In genomic region chr4:133297801-133298238, GRCm38 (mm10) we compare ENCODE assay signal across 8 mouse cellular contexts. TPM values are rescaled to one million over a fixed set of nuclear protein-coding genes. Genes with fewer than 3 reads are reported as not detected.
DNase-seq lines count a peak whose midpoint lies in the region; ATAC-seq and TF ChIP-seq lines count a peak whose summit lies in the region.

No protein-coding gene starts in this region.

- intact Hi-C loops in heart, adult 2 months (cut with DNase I) = loop anchor here (1.0 kb wide), 3 partner anchors 65 to 289 kb away; no protein-coding TSS in a partner anchor

- H3K4me1 ChIP-seq in embryonic facial prominence, embryonic 13.5 days = peaks cover 22% of the 10 kb centered on the region
- no peaks in the 10 kb centered on the region for H3K4me1 ChIP-seq in heart, adult 2 months (ENCODE audit: control insufficient read depth, insufficient read depth, low read length)
- H3K4me1 ChIP-seq in kidney, adult 2 months (ENCODE audit: control insufficient read depth, insufficient read depth, low read length) = no peaks in the 10 kb centered on the region
- peaks cover 33% of the 10 kb centered on the region for H3K4me1 ChIP-seq in limb, embryonic 13.5 days
- no peaks in the 10 kb centered on the region for H3K4me1 ChIP-seq in midbrain, postnatal 0 days (ENCODE audit: insufficient read depth, low read length)

- peak; percentile 87 for TF ChIP-seq EP300 in heart, adult 2 months (IDR thresholded peaks at IDR 0.05; ENCODE audit: insufficient read depth, low read depth, low read length)

- peaks cover 78% of the 10 kb centered on the region for H3K36me3 ChIP-seq in embryonic facial prominence, embryonic 13.5 days
- H3K36me3 ChIP-seq in heart, adult 2 months (ENCODE audit: control insufficient read depth, insufficient read depth, low read length) = no peaks in the 10 kb centered on the region
- H3K36me3 ChIP-seq in kidney, adult 2 months (ENCODE audit: control insufficient read depth, insufficient read depth, low read length) = peaks cover 4% of the 10 kb centered on the region
- peaks cover 87% of the 10 kb centered on the region for H3K36me3 ChIP-seq in limb, embryonic 13.5 days
- peaks cover 39% of the 10 kb centered on the region for H3K36me3 ChIP-seq in midbrain, postnatal 0 days (ENCODE audit: insufficient read depth, low read length)

- ATAC-seq in embryonic facial prominence, embryonic 13.5 days (ENCODE audit: insufficient number of reproducible peaks, insufficient read depth, low FRiP score, low TSS enrichment, low read depth) = 0 out of 2 replicates have a peak, but pooled peaks have one; percentile 53
- ATAC-seq in limb, embryonic 13.5 days (ENCODE audit: low FRiP score, low read depth) = peak; percentile 90
- ATAC-seq in midbrain, postnatal 0 days (ENCODE audit: low FRiP score) = peak; percentile 71

- no peaks in the 10 kb centered on the region for H3K79me2 ChIP-seq in heart, adult 2 months (replicated peaks; ENCODE audit: control insufficient read depth, insufficient read depth, low read length)

- TF ChIP-seq CTCF in heart, adult 2 months (IDR thresholded peaks at IDR 0.05) = peak; percentile 100; the same call in 1 of the 2 replicates
- TF ChIP-seq CTCF in kidney, adult 2 months (conservative IDR thresholded peaks at IDR 0.05; ENCODE audit: insufficient read depth, insufficient read length, low read depth, low read length) = peak; percentile 94
- TF ChIP-seq CTCF in midbrain, postnatal 0 days (IDR thresholded peaks at IDR 0.05) = peak; percentile 96

- 0 out of 2 replicates have a peak overlapping the region, but pooled peaks have one; percentile 12 for H3K27ac ChIP-seq in embryonic facial prominence, embryonic 13.5 days
- no peak overlapping the region for H3K27ac ChIP-seq in heart, adult 2 months
- H3K27ac ChIP-seq in kidney, adult 2 months (ENCODE audit: insufficient read depth, low read depth, low read length) = no peak overlapping the region
- no peak overlapping the region for H3K27ac ChIP-seq in limb, embryonic 13.5 days
- H3K27ac ChIP-seq in midbrain, postnatal 0 days (ENCODE audit: low read depth, low read length) = peak overlapping the region; percentile 18; the same call in 1 of the 2 replicates

- WGBS in embryonic facial prominence, embryonic 13.5 days = 0% methylated on average over 5 of the region's 5 CpGs
- 3% methylated on average over 5 of the region's 5 CpGs for WGBS in heart, adult 2 months
- WGBS in kidney, adult 2 months = 5% methylated on average over 5 of the region's 5 CpGs
- WGBS in limb, embryonic 13.5 days = 3% methylated on average over 5 of the region's 5 CpGs
- 0% methylated on average over 5 of the region's 5 CpGs for WGBS in midbrain, postnatal 0 days

- TF ChIP-seq POLR2A in heart, adult 2 months (IDR thresholded peaks at IDR 0.05; ENCODE audit: insufficient read depth, low read depth, low read length) = no peak
- TF ChIP-seq POLR2A in kidney, adult 2 months (IDR thresholded peaks at IDR 0.05; ENCODE audit: low read depth, low read length) = no peak

- no peaks in the 10 kb centered on the region for H3K27me3 ChIP-seq in embryonic facial prominence, embryonic 13.5 days
- no peaks in the 10 kb centered on the region for H3K27me3 ChIP-seq in heart, adult 2 months (ENCODE audit: control insufficient read depth, insufficient read depth, low read length)
- no peaks in the 10 kb centered on the region for H3K27me3 ChIP-seq in kidney, adult 2 months (replicated peaks; ENCODE audit: control insufficient read depth, insufficient read depth, low read length)
- no peaks in the 10 kb centered on the region for H3K27me3 ChIP-seq in limb, embryonic 13.5 days
- no peaks in the 10 kb centered on the region for H3K27me3 ChIP-seq in midbrain, postnatal 0 days (ENCODE audit: insufficient read depth, low read length)

- no peak overlapping the region for H3K4me2 ChIP-seq in embryonic facial prominence, embryonic 13.5 days
- H3K4me2 ChIP-seq in limb, embryonic 13.5 days (replicated peaks) = no peak overlapping the region
- no peak overlapping the region for H3K4me2 ChIP-seq in midbrain, postnatal 0 days (ENCODE audit: low read depth, low read length, poor library complexity, severe bottlenecking)

- peak; percentile 74 for DNase-seq in 3T3-L1 (ENCODE audit: low read depth, low spot score)
- DNase-seq in adrenal gland, postnatal 25 days = peak; percentile 84
- DNase-seq in heart, adult 2 months = peak; percentile 80 to 86
- DNase-seq in kidney, adult 2 months = peak; percentile 74
- DNase-seq in midbrain, postnatal 0 days (ENCODE audit: low spot score) = peak; percentile 95
- DNase-seq in spleen, postnatal 10 days (ENCODE audit: low spot score in 2 of 2) = peak; percentile 68 to 82

- no peaks in the 10 kb centered on the region for H3K9me3 ChIP-seq in embryonic facial prominence, embryonic 13.5 days
- H3K9me3 ChIP-seq in limb, embryonic 13.5 days = no peaks in the 10 kb centered on the region
- no peaks in the 10 kb centered on the region for H3K9me3 ChIP-seq in midbrain, postnatal 0 days (ENCODE audit: low read length)

- H3K9ac ChIP-seq in embryonic facial prominence, embryonic 13.5 days = peak overlapping the region; percentile 47; the same call in 1 of the 2 replicates
- no peak overlapping the region for H3K9ac ChIP-seq in heart, adult 2 months (ENCODE audit: low read depth, low read length)
- peak overlapping the region; percentile 53; the same call in 1 of the 2 replicates for H3K9ac ChIP-seq in limb, embryonic 13.5 days
- H3K9ac ChIP-seq in midbrain, postnatal 0 days (replicated peaks; ENCODE audit: low read length, poor library complexity, severe bottlenecking) = no peak overlapping the region

- H3K4me3 ChIP-seq in embryonic facial prominence, embryonic 13.5 days = no peak overlapping the region
- no peak overlapping the region for H3K4me3 ChIP-seq in heart, adult 2 months
- H3K4me3 ChIP-seq in kidney, adult 2 months (ENCODE audit: insufficient read depth, low read depth, low read length) = no peak overlapping the region
- H3K4me3 ChIP-seq in limb, embryonic 13.5 days = no peak overlapping the region
- no peak overlapping the region for H3K4me3 ChIP-seq in midbrain, postnatal 0 days (ENCODE audit: low read depth, low read length)

RNA-seq across cellular contexts. Expression of gene Tmem222, which starts 20.2 kb away (rescaled TPM):
- total RNA-seq in adrenal gland, postnatal 25 days (2021) = 60.2 and 73.3 TPM in 2 replicates
- polyA plus RNA-seq in embryonic facial prominence, embryonic 13.5 days (2015; fragmentation: Nextera tagmentation; extraction: Ambion mirVana) = 84.4 and 89.9 TPM in 2 replicates
- total RNA-seq in heart, adult 2 months (2021) = 10 to 100 TPM; 31.9 to 33.9 TPM
- 48.3 and 72.9 TPM in 2 replicates for polyA plus RNA-seq in heart, adult 2 months (2012; rRNA removed)
- polyA plus RNA-seq in kidney, adult 2 months (2012; rRNA removed) = 70.6 and 80.4 TPM in 2 replicates
- polyA plus RNA-seq in limb, embryonic 13.5 days (2015; fragmentation: Nextera tagmentation; extraction: Ambion mirVana) = 84.0 and 86.8 TPM in 2 replicates
- 129 and 130 TPM in 2 replicates for total RNA-seq in midbrain, postnatal 0 days (2014; rRNA removed)
- 138 and 143 TPM in 2 replicates for polyA plus RNA-seq in midbrain, postnatal 0 days (2015; fragmentation: Nextera tagmentation; extraction: Ambion mirVana)

RNA-seq across cellular contexts. Expression of gene Sytl1, which starts 34.9 kb away (rescaled TPM):
- total RNA-seq in adrenal gland, postnatal 25 days (2021) = 1.9 and 2.0 TPM in 2 replicates
- 6.6 and 8.2 TPM in 2 replicates for polyA plus RNA-seq in embryonic facial prominence, embryonic 13.5 days (2015; fragmentation: Nextera tagmentation; extraction: Ambion mirVana)
- total RNA-seq in heart, adult 2 months (2021) = under 1 TPM; 0.29 to 0.61 TPM
- 0.53 and 0.80 TPM in 2 replicates for polyA plus RNA-seq in heart, adult 2 months (2012; rRNA removed)
- polyA plus RNA-seq in kidney, adult 2 months (2012; rRNA removed) = 5.9 TPM in 2 replicates
- 5.5 and 5.6 TPM in 2 replicates for polyA plus RNA-seq in limb, embryonic 13.5 days (2015; fragmentation: Nextera tagmentation; extraction: Ambion mirVana)
- 1.6 TPM in 1 of 2 replicates, not detected in the other for total RNA-seq in midbrain, postnatal 0 days (2014; rRNA removed)
- 0.21 and 0.26 TPM in 2 replicates for polyA plus RNA-seq in midbrain, postnatal 0 days (2015; fragmentation: Nextera tagmentation; extraction: Ambion mirVana)

RNA-seq across cellular contexts. Expression of gene Wdtc1, which starts 55.5 kb away (rescaled TPM):
- 46.7 and 60.7 TPM in 2 replicates for total RNA-seq in adrenal gland, postnatal 25 days (2021)
- polyA plus RNA-seq in embryonic facial prominence, embryonic 13.5 days (2015; fragmentation: Nextera tagmentation; extraction: Ambion mirVana) = 13.9 and 14.3 TPM in 2 replicates
- total RNA-seq in heart, adult 2 months (2021) = 10 to 100 TPM; 73.6 to 96.1 TPM
- 61.8 and 65.1 TPM in 2 replicates for polyA plus RNA-seq in heart, adult 2 months (2012; rRNA removed)
- polyA plus RNA-seq in kidney, adult 2 months (2012; rRNA removed) = 64.1 and 64.4 TPM in 2 replicates
- polyA plus RNA-seq in limb, embryonic 13.5 days (2015; fragmentation: Nextera tagmentation; extraction: Ambion mirVana) = 13.3 and 14.1 TPM in 2 replicates
- 43.0 and 54.8 TPM in 2 replicates for total RNA-seq in midbrain, postnatal 0 days (2014; rRNA removed)
- 14.4 and 15.6 TPM in 2 replicates for polyA plus RNA-seq in midbrain, postnatal 0 days (2015; fragmentation: Nextera tagmentation; extraction: Ambion mirVana)

RNA-seq across cellular contexts. Expression of gene Map3k6, which starts 57.2 kb away (rescaled TPM):
- total RNA-seq in adrenal gland, postnatal 25 days (2021) = 15.7 and 20.1 TPM in 2 replicates
- 4.3 and 4.8 TPM in 2 replicates for polyA plus RNA-seq in embryonic facial prominence, embryonic 13.5 days (2015; fragmentation: Nextera tagmentation; extraction: Ambion mirVana)
- 10 to 100 TPM; 16.3 to 27.3 TPM for total RNA-seq in heart, adult 2 months (2021)
- 12.0 and 15.7 TPM in 2 replicates for polyA plus RNA-seq in heart, adult 2 months (2012; rRNA removed)
- polyA plus RNA-seq in kidney, adult 2 months (2012; rRNA removed) = 3.8 and 4.3 TPM in 2 replicates
- polyA plus RNA-seq in limb, embryonic 13.5 days (2015; fragmentation: Nextera tagmentation; extraction: Ambion mirVana) = 2.4 and 2.6 TPM in 2 replicates
- 7.6 and 8.3 TPM in 2 replicates for total RNA-seq in midbrain, postnatal 0 days (2014; rRNA removed)
- polyA plus RNA-seq in midbrain, postnatal 0 days (2015; fragmentation: Nextera tagmentation; extraction: Ambion mirVana) = 2.8 and 4.1 TPM in 2 replicates

Comparison
In these comparisons a context has a peak if more than half of its experiments do, and no peak if none do; other contexts are left out.
1. H3K27ac ChIP-seq: peak in embryonic facial prominence, embryonic 13.5 days (single experiment) and midbrain, postnatal 0 days (single experiment); none in heart, adult 2 months (single experiment), kidney, adult 2 months (single experiment) and limb, embryonic 13.5 days (single experiment).
2. H3K9ac ChIP-seq: peak in embryonic facial prominence, embryonic 13.5 days (single experiment) and limb, embryonic 13.5 days (single experiment); none in heart, adult 2 months (single experiment) and midbrain, postnatal 0 days (single experiment).
3. Peak in every context shown above with its lines, with median percentiles within 50 percentile points of each other: DNase-seq, ATAC-seq and CTCF ChIP-seq.